Mouse (Mus musculus) small intestine, adult 2 months (tissue): ENCODE measurements around the gene Rasef.

Experiments
- CTCF ChIP-seq: fragments of 200-500 bp; IDR thresholded peaks from 2 replicates; pipeline ENCODE4 v1.5.1; 2012; ENCODE audit warnings: low read depth, mild to moderate bottlenecking, control low read depth, inconsistent platforms, low read length, moderate library complexity, mixed read lengths; ENCODE audit not compliant: insufficient replicate concordance, insufficient read length; ENCODE audit errors: extremely low read depth
- POLR2A ChIP-seq: fragments of 200-500 bp; IDR thresholded peaks from 2 replicates; pipeline ENCODE4 v1.6.1; 2012; ENCODE audit warnings: low read depth, mild to moderate bottlenecking, control low read depth, inconsistent platforms, low read length, moderate library complexity

DNA sequence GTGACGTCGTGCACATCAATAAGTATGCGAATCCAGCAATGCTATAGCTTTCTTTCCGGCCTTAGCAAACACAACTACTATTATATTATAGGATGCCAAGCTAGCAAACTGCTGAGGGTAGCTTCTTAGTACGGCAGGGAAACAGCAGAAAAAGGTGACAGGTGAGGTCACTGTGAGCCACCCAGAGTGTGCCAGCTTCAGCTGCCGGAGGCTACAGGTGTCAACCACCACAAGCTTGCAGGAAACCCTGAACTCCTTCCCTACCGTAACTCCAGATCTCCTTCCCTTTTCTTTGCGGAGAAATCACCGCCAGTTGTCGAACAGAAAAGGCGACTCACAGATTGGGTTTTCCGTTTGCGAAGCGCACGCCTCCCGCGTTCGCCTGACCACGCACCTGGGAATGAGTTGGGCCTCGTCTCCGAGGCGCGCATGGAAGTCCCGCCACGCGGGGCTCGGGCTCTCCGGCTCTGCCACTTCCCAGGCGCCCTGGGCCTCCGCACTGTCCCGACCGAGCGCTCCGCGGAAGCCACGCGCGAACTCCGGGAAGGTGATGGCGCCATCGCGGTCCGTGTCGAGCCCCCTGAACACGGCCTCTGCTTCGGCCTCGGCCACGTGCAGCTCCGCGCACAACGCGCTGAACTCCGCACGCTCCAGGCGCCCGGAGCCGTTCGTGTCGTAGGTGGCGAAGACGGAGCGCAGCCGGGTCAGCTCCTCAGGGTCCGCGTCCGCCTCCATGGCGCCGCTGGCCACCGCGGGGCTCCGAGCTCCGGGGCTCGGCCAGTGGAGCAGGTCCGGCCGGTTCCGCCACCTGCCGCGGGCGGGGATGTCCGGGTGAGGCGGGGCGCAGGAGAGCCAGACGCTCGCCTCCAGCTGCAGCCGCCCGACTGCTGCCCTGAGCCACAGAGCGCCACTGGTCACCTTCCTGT lies at the start of gene Rasef:
- TF ChIP-seq POLR2A, result no peak
- no peak for TF ChIP-seq CTCF
